Mouse (Mus musculus) spleen, adult 2 months (tissue): ENCODE results near the gene Olfr1100.

Experiments used
- CTCF ChIP-seq: fragments of 200-500 bp; IDR thresholded peaks from 2 replicates; pipeline ENCODE4 v1.5.1; 2011; ENCODE audit warnings: mild to moderate bottlenecking, inconsistent platforms; ENCODE audit not compliant: insufficient read depth, insufficient read length, insufficient replicate concordance; ENCODE audit errors: extremely low read depth
- POLR2A ChIP-seq: fragments of 200-500 bp; IDR thresholded peaks from 2 replicates; pipeline ENCODE4 v1.6.1; 2011; ENCODE audit warnings: low read depth, low read length, inconsistent platforms

DNA sequence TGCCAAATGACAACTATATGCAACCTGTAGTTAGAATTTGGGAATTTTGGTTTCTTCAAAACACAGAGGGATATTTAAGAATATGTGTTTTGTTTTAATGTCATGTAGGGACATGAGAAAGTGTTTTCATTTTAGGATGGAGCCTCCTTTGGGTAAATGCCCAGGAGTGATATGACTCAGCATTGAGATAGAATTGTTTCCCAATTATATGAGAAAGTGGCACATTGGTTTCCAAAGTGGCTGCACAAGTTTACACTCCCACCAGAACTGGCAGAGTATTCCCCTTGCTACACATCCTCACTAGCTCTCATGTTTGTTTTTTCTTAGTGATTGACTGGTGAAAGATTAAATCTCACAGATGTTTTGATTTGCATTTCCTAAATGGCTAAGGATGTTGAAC is 53.2 kb downstream of the Olfr1100 start:
- TF ChIP-seq POLR2A (no peak), CTCF (no peak)
